ENCODE assay signal across 23 mouse cellular contexts in genomic region chr14:22921796-22922195, GRCm38 (mm10).
A peak's percentile ranks its signal among the peaks of the same experiment; 100 is the strongest.
DNase-seq lines count a peak whose midpoint lies in the region; ATAC-seq and TF ChIP-seq lines count a peak whose summit lies in the region.
"Had no signal": no experiment of that assay in that cellular context is flagged by ENCODE, and none has a peak within 500 bp of the region (broad histone marks: within the 10 kb centered on the region; RNA-seq: fewer than 3 reads in every experiment).

No protein-coding gene starts in this region.

- TF ChIP-seq POLR2A in limb, embryonic 14.5 days (IDR thresholded peaks at IDR 0.05; ENCODE audit: borderline replicate concordance, extremely low read depth, insufficient read depth, insufficient read length) = no peak
- TF ChIP-seq POLR2A in cerebellum, adult 2 months (IDR thresholded peaks at IDR 0.05; ENCODE audit: borderline replicate concordance, insufficient read depth, low read length) = no peak

- no peak overlapping the region for H3K4me3 ChIP-seq in heart, embryonic 10.5 days
- no peak overlapping the region for H3K4me3 ChIP-seq in intestine, embryonic 15.5 days (replicated peaks)
- no peak overlapping the region for H3K4me3 ChIP-seq in intestine, postnatal 0 days (ENCODE audit: low read depth, low read length)
- H3K4me3 ChIP-seq in embryonic facial prominence, embryonic 14.5 days (ENCODE audit: low read depth, low read length) = no peak overlapping the region
- no peak overlapping the region for H3K4me3 ChIP-seq in limb, embryonic 14.5 days (replicated peaks; ENCODE audit: low read length)
- H3K4me3 ChIP-seq in cerebellum, adult 2 months (replicated peaks; ENCODE audit: insufficient read depth, low read depth, low read length) = no peak overlapping the region
- H3K4me3 ChIP-seq: erythroblast, embryonic 14.5 days; liver, embryonic 13.5 days; megakaryocyte, embryonic 14.5 days had no signal

- no peak overlapping the region for H3K4me2 ChIP-seq in intestine, embryonic 15.5 days (replicated peaks)
- H3K4me2 ChIP-seq in intestine, postnatal 0 days (replicated peaks; ENCODE audit: low read depth) = no peak overlapping the region
- no peak overlapping the region for H3K4me2 ChIP-seq in embryonic facial prominence, embryonic 14.5 days (ENCODE audit: low read depth, low read length)
- no peak overlapping the region for H3K4me2 ChIP-seq in limb, embryonic 14.5 days (replicated peaks; ENCODE audit: low read depth, low read length, severe bottlenecking)
- H3K4me2 ChIP-seq: hindbrain, embryonic 14.5 days; liver, embryonic 13.5 days had no signal

- no peaks in the 10 kb centered on the region for H3K9me3 ChIP-seq in heart, embryonic 10.5 days
- H3K9me3 ChIP-seq in intestine, embryonic 15.5 days = no peaks in the 10 kb centered on the region
- H3K9me3 ChIP-seq in intestine, postnatal 0 days (ENCODE audit: control insufficient read depth) = no peaks in the 10 kb centered on the region
- H3K9me3 ChIP-seq in embryonic facial prominence, embryonic 14.5 days (ENCODE audit: control insufficient read depth, low read length) = no peaks in the 10 kb centered on the region
- no peaks in the 10 kb centered on the region for H3K9me3 ChIP-seq in limb, embryonic 14.5 days (ENCODE audit: control insufficient read depth, low read length)
- H3K9me3 ChIP-seq: liver, embryonic 13.5 days; megakaryocyte, embryonic 14.5 days had no signal

- 79% methylated on average over 2 of the region's 2 CpGs for WGBS in heart, embryonic 10.5 days
- 84% methylated on average over 2 of the region's 2 CpGs for WGBS in intestine, embryonic 15.5 days
- WGBS in intestine, postnatal 0 days = 81% methylated on average over 2 of the region's 2 CpGs
- WGBS in embryonic facial prominence, embryonic 14.5 days = 78% methylated on average over 2 of the region's 2 CpGs
- whole genome bisulfite sequencing in limb, embryonic 14.5 days = 80% methylated on average over 2 of the region's 2 CpGs
- WGBS in cerebellum, adult 2 months = 91% methylated on average over 2 of the region's 2 CpGs

- H3K27ac ChIP-seq in heart, embryonic 10.5 days = no peak overlapping the region
- H3K27ac ChIP-seq in intestine, embryonic 15.5 days = no peak overlapping the region
- H3K27ac ChIP-seq in intestine, postnatal 0 days (ENCODE audit: low read depth, low read length) = no peak overlapping the region
- peak overlapping the region; percentile 22; the same call in 1 of the 2 replicates for H3K27ac ChIP-seq in embryonic facial prominence, embryonic 14.5 days (replicated peaks; ENCODE audit: low read depth, low read length)
- H3K27ac ChIP-seq in limb, embryonic 14.5 days (replicated peaks; ENCODE audit: low read depth, low read length) = 0 out of 2 replicates have a peak overlapping the region, but pooled peaks have one; percentile 9
- no peak overlapping the region for H3K27ac ChIP-seq in cerebellum, adult 2 months (ENCODE audit: insufficient read depth, low read length)
- H3K27ac ChIP-seq: hindbrain, embryonic 14.5 days; liver, embryonic 13.5 days had no signal

- H3K9ac ChIP-seq in intestine, embryonic 15.5 days = no peak overlapping the region
- no peak overlapping the region for H3K9ac ChIP-seq in intestine, postnatal 0 days (ENCODE audit: low read depth, low read length)
- no peak overlapping the region for H3K9ac ChIP-seq in embryonic facial prominence, embryonic 14.5 days (ENCODE audit: low read depth, low read length)
- H3K9ac ChIP-seq in limb, embryonic 14.5 days (ENCODE audit: low read depth, low read length, severe bottlenecking) = no peak overlapping the region
- H3K9ac ChIP-seq: hindbrain, embryonic 14.5 days; liver, embryonic 13.5 days had no signal

- TF ChIP-seq CTCF in intestine, postnatal 0 days (IDR thresholded peaks at IDR 0.05; ENCODE audit: low read depth) = no peak
- no peak for TF ChIP-seq CTCF in cerebellum, adult 2 months (IDR thresholded peaks at IDR 0.05; ENCODE audit: borderline replicate concordance, insufficient read depth, low read depth, low read length)

- H3K27me3 ChIP-seq in heart, embryonic 10.5 days (ENCODE audit: insufficient read depth, poor library complexity, severe bottlenecking) = no peaks in the 10 kb centered on the region
- no peaks in the 10 kb centered on the region for H3K27me3 ChIP-seq in intestine, embryonic 15.5 days (replicated peaks)
- H3K27me3 ChIP-seq in intestine, postnatal 0 days (replicated peaks; ENCODE audit: control insufficient read depth, insufficient read depth, low read length) = no peaks in the 10 kb centered on the region
- H3K27me3 ChIP-seq in embryonic facial prominence, embryonic 14.5 days (replicated peaks; ENCODE audit: control insufficient read depth, insufficient read depth, low read length) = no peaks in the 10 kb centered on the region
- H3K27me3 ChIP-seq in limb, embryonic 14.5 days (ENCODE audit: control insufficient read depth, insufficient read depth, low read length) = no peaks in the 10 kb centered on the region
- H3K27me3 ChIP-seq in cerebellum, adult 2 months (ENCODE audit: control insufficient read depth, insufficient read depth, low read length) = no peaks in the 10 kb centered on the region
- H3K27me3 ChIP-seq: liver, embryonic 13.5 days; megakaryocyte, embryonic 14.5 days had no signal

- ATAC-seq in intestine, embryonic 15.5 days = 0 out of 2 replicates have a peak, but pooled peaks have one; percentile 31
- ATAC-seq in intestine, postnatal 0 days = no peak
- no peak for ATAC-seq in embryonic facial prominence, embryonic 14.5 days (ENCODE audit: low read depth)
- no peak for ATAC-seq in limb, embryonic 14.5 days (ENCODE audit: low FRiP score, low read depth)
- ATAC-seq: lung, postnatal 0 days had no signal

- peak; percentile 94 for DNase-seq in heart, adult 11 months
- no peak for DNase-seq in heart, embryonic 10.5 days (ENCODE audit: low spot score)
- peak; percentile 77 for DNase-seq in embryonic facial prominence, embryonic 14.5 days (ENCODE audit: low spot score)
- DNase-seq in limb, embryonic 14.5 days (ENCODE audit: low spot score) = no peak
- DNase-seq in cerebellum, adult 2 months = no peak
- DNase-seq: adrenal gland, adult 8-10 months; cerebellum, adult 8-10 months; cerebellum, postnatal 25 days; kidney, adult 2 months; kidney, postnatal 4 days; left cerebral cortex, postnatal 4 days; liver, embryonic 13.5 days; lung, adult 18-20 months; lung, postnatal 4 days; midbrain, embryonic 14.5 days; thymus, postnatal 14 days had no signal

- H3K36me3 ChIP-seq in heart, embryonic 10.5 days = no peaks in the 10 kb centered on the region
- H3K36me3 ChIP-seq in intestine, embryonic 15.5 days = no peaks in the 10 kb centered on the region
- H3K36me3 ChIP-seq in intestine, postnatal 0 days (ENCODE audit: control insufficient read depth, insufficient read depth) = no peaks in the 10 kb centered on the region
- no peaks in the 10 kb centered on the region for H3K36me3 ChIP-seq in embryonic facial prominence, embryonic 14.5 days (ENCODE audit: control insufficient read depth, insufficient read depth, low read length)
- H3K36me3 ChIP-seq in limb, embryonic 14.5 days (ENCODE audit: control insufficient read depth, insufficient read depth, low read length) = no peaks in the 10 kb centered on the region
- H3K36me3 ChIP-seq: G1E; liver, embryonic 13.5 days had no signal

- no peaks in the 10 kb centered on the region for H3K4me1 ChIP-seq in heart, embryonic 10.5 days
- H3K4me1 ChIP-seq in intestine, embryonic 15.5 days (replicated peaks) = 0 out of 2 replicates have a peak, but pooled peaks cover 6% of the 10 kb centered on the region
- no peaks in the 10 kb centered on the region for H3K4me1 ChIP-seq in intestine, postnatal 0 days (replicated peaks; ENCODE audit: control insufficient read depth, insufficient read depth, low read length)
- peaks cover 15% of the 10 kb centered on the region; the same call in 1 of the 2 replicates for H3K4me1 ChIP-seq in embryonic facial prominence, embryonic 14.5 days (ENCODE audit: control insufficient read depth, insufficient read depth, low read length)
- H3K4me1 ChIP-seq in limb, embryonic 14.5 days (ENCODE audit: control insufficient read depth, insufficient read depth, low read length) = 0 out of 2 replicates have a peak, but pooled peaks cover 6% of the 10 kb centered on the region
- H3K4me1 ChIP-seq in cerebellum, adult 2 months (ENCODE audit: control insufficient read depth, insufficient read depth, low read length) = no peaks in the 10 kb centered on the region
- H3K4me1 ChIP-seq: liver, embryonic 13.5 days; megakaryocyte, embryonic 14.5 days had no signal

Comparison
In these comparisons a context has a peak if more than half of its experiments do, and no peak if none do; other contexts are left out.
1. DNase-seq: peak in heart, adult 11 months (single experiment) and embryonic facial prominence, embryonic 14.5 days (single experiment); none in heart, embryonic 10.5 days (single experiment), limb, embryonic 14.5 days (single experiment) and cerebellum, adult 2 months (0 of 2).
2. H3K27ac ChIP-seq: peak in embryonic facial prominence, embryonic 14.5 days (single experiment) and limb, embryonic 14.5 days (single experiment); none in heart, embryonic 10.5 days (single experiment), intestine, embryonic 15.5 days (single experiment), intestine, postnatal 0 days (single experiment) and cerebellum, adult 2 months (single experiment).